8 mouse cellular contexts compared by ENCODE assay signal in genomic region chr9:108049561-108050251, GRCm38 (mm10). TPM values are rescaled to one million over a fixed set of nuclear protein-coding genes. Genes with fewer than 3 reads are reported as not detected.
DNase-seq lines count a peak whose midpoint lies in the region; ATAC-seq and TF ChIP-seq lines count a peak whose summit lies in the region.

No protein-coding gene starts in this region.

- H3K4me1 ChIP-seq in kidney, embryonic 16.5 days (ENCODE audit: insufficient read depth, low read length), result peaks cover 27% of the 10 kb centered on the region
- H3K4me1 ChIP-seq in bone marrow macrophage, adult 2 months (ENCODE audit: control insufficient read depth, insufficient read depth, low read length), result peaks cover 17% of the 10 kb centered on the region
- H3K4me1 ChIP-seq in forebrain, postnatal 0 days (ENCODE audit: insufficient read depth), result no peaks in the 10 kb centered on the region

- TF ChIP-seq CTCF in bone marrow macrophage, adult 2 months (IDR thresholded peaks at IDR 0.05; ENCODE audit: low read depth, low read length), result no peak
- TF ChIP-seq CTCF in forebrain, postnatal 0 days (IDR thresholded peaks at IDR 0.05; ENCODE audit: low read depth), result no peak

- H3K79me2 ChIP-seq in macrophage (ENCODE audit: inconsistent target), result peaks cover 20% of the 10 kb centered on the region

- no peak for TF ChIP-seq POLR2A in bone marrow macrophage, adult 2 months (IDR thresholded peaks at IDR 0.05; ENCODE audit: borderline replicate concordance, low read depth, low read length)

- H3K27me3 ChIP-seq in kidney, embryonic 16.5 days (ENCODE audit: insufficient read depth, low read length), result no peaks in the 10 kb centered on the region
- no peaks in the 10 kb centered on the region for H3K27me3 ChIP-seq in forebrain, postnatal 0 days (ENCODE audit: insufficient read depth, low read length)

- WGBS in kidney, embryonic 16.5 days, result 39% methylated on average over 15 of the region's 15 CpGs
- 46% methylated on average over 15 of the region's 15 CpGs for WGBS in forebrain, postnatal 0 days
- 21% methylated on average over 11 of the region's 15 CpGs for WGBS in macrophage (ENCODE audit: missing documents)

- peak overlapping the region; percentile 90 for H3K4me2 ChIP-seq in kidney, embryonic 16.5 days (replicated peaks; ENCODE audit: low read depth, low read length)
- peak overlapping the region; percentile 61 for H3K4me2 ChIP-seq in forebrain, postnatal 0 days (ENCODE audit: low read depth)

- H3K9ac ChIP-seq in kidney, embryonic 16.5 days (replicated peaks; ENCODE audit: low read length), result peak overlapping the region; percentile 81
- peak overlapping the region; percentile 53 for H3K9ac ChIP-seq in forebrain, postnatal 0 days

- H3K27ac ChIP-seq in kidney, embryonic 16.5 days (ENCODE audit: low read length), result peak overlapping the region; percentile 72
- no peak overlapping the region for H3K27ac ChIP-seq in bone marrow macrophage, adult 2 months (ENCODE audit: insufficient read depth, low read depth, low read length)
- peak overlapping the region; percentile 24; the same call in 1 of the 2 replicates for H3K27ac ChIP-seq in forebrain, postnatal 0 days (ENCODE audit: low read depth, low read length)
- H3K27ac ChIP-seq in macrophage, result peak overlapping the region; percentile 53

- H3K9me3 ChIP-seq in kidney, embryonic 16.5 days (ENCODE audit: low read length), result no peaks in the 10 kb centered on the region
- no peaks in the 10 kb centered on the region for H3K9me3 ChIP-seq in forebrain, postnatal 0 days (ENCODE audit: low read length)

- ATAC-seq in kidney, embryonic 16.5 days (ENCODE audit: low FRiP score, low TSS enrichment), result no peak
- no peak; the same call in 1 of the 2 replicates for ATAC-seq in forebrain, postnatal 0 days

- H3K36me3 ChIP-seq in kidney, embryonic 16.5 days (ENCODE audit: insufficient read depth, low read length), result peaks cover 46% of the 10 kb centered on the region
- peaks cover 57% of the 10 kb centered on the region for H3K36me3 ChIP-seq in forebrain, postnatal 0 days (ENCODE audit: insufficient read depth)
- H3K36me3 ChIP-seq in macrophage (ENCODE audit: inconsistent target), result peaks cover 41% of the 10 kb centered on the region

- H3K4me3 ChIP-seq in kidney, embryonic 16.5 days (ENCODE audit: low read length), result peak overlapping the region; percentile 89
- H3K4me3 ChIP-seq in bone marrow macrophage, adult 2 months (ENCODE audit: insufficient read depth, low read length), result peak overlapping the region; percentile 69
- H3K4me3 ChIP-seq in forebrain, postnatal 0 days (ENCODE audit: low read depth, low read length), result peak overlapping the region; percentile 81
- H3K4me3 ChIP-seq in macrophage (ENCODE audit: inconsistent target), result peak overlapping the region; percentile 97

- DNase-seq in kidney, adult 8-10 months, result no peak
- no peak for DNase-seq in forebrain, postnatal 0 days
- no peak for DNase-seq in ovary, adult 18-20 months (ENCODE audit: low spot score)
- DNase-seq in right cerebral cortex, postnatal 14 days, result no peak
- no peak for DNase-seq in layer of hippocampus, adult 18-20 months (ENCODE audit: low spot score in 2 of 2)

RNA-seq across cellular contexts. Expression of gene Gmppb, which starts 0.7 kb away (rescaled TPM):
- 30.9 and 32.4 TPM in 2 replicates for polyA plus RNA-seq in kidney, embryonic 16.5 days (2015; fragmentation: Nextera tagmentation; extraction: Ambion mirVana)
- polyA plus RNA-seq in bone marrow macrophage, adult 2 months (2012; ENCODE audit: insufficient read depth, insufficient read length, missing spikeins), result 6.7 and 7.1 TPM in 2 replicates
- 17.5 and 18.6 TPM in 2 replicates for total RNA-seq in forebrain, postnatal 0 days (2014; rRNA removed)
- 15.5 and 16.0 TPM in 2 replicates for polyA plus RNA-seq in forebrain, postnatal 0 days (2015; fragmentation: Nextera tagmentation; extraction: Ambion mirVana)
- total RNA-seq in macrophage (2018; cell fraction: chromatin; rRNA removed), result 10 to 100 TPM in 19 of 26 experiments, 1 to 10 TPM in 7; 3.2 to 57.3 (median 15.9) TPM
- total RNA-seq in macrophage (2018; cell fraction: cytosol; rRNA removed), result 10 to 100 TPM in 16 of 26 experiments, 1 to 10 TPM in 10; 5.9 to 42.7 (median 13.9) TPM
- total RNA-seq in macrophage (2018; cell fraction: nucleus; rRNA removed), result 10 to 100 TPM in 20 of 26 experiments, 1 to 10 TPM in 6; 4.1 to 37.0 (median 19.9) TPM
- 5.4 to 20.7 TPM (median 8.9 TPM) in 3 replicates for polyA plus RNA-seq in macrophage (2018)
- total RNA-seq in layer of hippocampus, adult 18-20 months (2021), result 10 to 100 TPM; 15.5 to 17.2 TPM

RNA-seq across cellular contexts. Expression of gene Amigo3, which starts 3.3 kb away (rescaled TPM):
- 2.9 and 3.3 TPM in 2 replicates for polyA plus RNA-seq in kidney, embryonic 16.5 days (2015; fragmentation: Nextera tagmentation; extraction: Ambion mirVana)
- polyA plus RNA-seq in bone marrow macrophage, adult 2 months (2012; ENCODE audit: insufficient read depth, insufficient read length, missing spikeins), result 0.79 and 1.0 TPM in 2 replicates
- total RNA-seq in forebrain, postnatal 0 days (2014; rRNA removed), result 2.9 and 3.4 TPM in 2 replicates
- polyA plus RNA-seq in forebrain, postnatal 0 days (2015; fragmentation: Nextera tagmentation; extraction: Ambion mirVana), result 1.4 and 1.5 TPM in 2 replicates
- 1 to 10 TPM; 1.0 to 7.7 (median 3.6) TPM for total RNA-seq in macrophage (2018; cell fraction: chromatin; rRNA removed)
- 1 to 10 TPM in 11 of 26 experiments, under 1 TPM in 15; 0.19 to 2.2 (median 0.80) TPM for total RNA-seq in macrophage (2018; cell fraction: cytosol; rRNA removed)
- total RNA-seq in macrophage (2018; cell fraction: nucleus; rRNA removed), result 1 to 10 TPM in 22 of 26 experiments, under 1 TPM in 4; 0.44 to 5.4 (median 2.8) TPM
- 0.29 to 1.1 TPM (median 0.97 TPM) in 3 replicates for polyA plus RNA-seq in macrophage (2018)
- total RNA-seq in layer of hippocampus, adult 18-20 months (2021), result 1 to 10 TPM; 2.3 to 2.5 TPM

RNA-seq across cellular contexts. Expression of gene Mst1, which starts 30.5 kb away (rescaled TPM):
- 0.10 and 0.21 TPM in 2 replicates for polyA plus RNA-seq in kidney, embryonic 16.5 days (2015; fragmentation: Nextera tagmentation; extraction: Ambion mirVana)
- polyA plus RNA-seq in bone marrow macrophage, adult 2 months (2012; ENCODE audit: insufficient read depth, insufficient read length, missing spikeins), result not detected in 2 replicates
- 0.10 TPM in 1 of 2 replicates, not detected in the other for total RNA-seq in forebrain, postnatal 0 days (2014; rRNA removed)
- not detected in 2 replicates for polyA plus RNA-seq in forebrain, postnatal 0 days (2015; fragmentation: Nextera tagmentation; extraction: Ambion mirVana)
- total RNA-seq in macrophage (2018; cell fraction: chromatin; rRNA removed), result 1 to 10 TPM in 8 of 26 experiments, under 1 TPM in 7, not detected in 11; 0.33 to 2.5 (median 1.2) TPM
- under 1 TPM in 25 of 26 experiments, not detected in 1; 0.06 to 0.41 (median 0.26) TPM for total RNA-seq in macrophage (2018; cell fraction: cytosol; rRNA removed)
- 1 to 10 TPM in 2 of 26 experiments, under 1 TPM in 13, not detected in 11; 0.26 to 3.2 (median 0.58) TPM for total RNA-seq in macrophage (2018; cell fraction: nucleus; rRNA removed)
- polyA plus RNA-seq in macrophage (2018), result 0.09 to 0.19 TPM in 2 of 3 replicates, not detected in the other
- total RNA-seq in layer of hippocampus, adult 18-20 months (2021), result not detected

RNA-seq across cellular contexts. Expression of gene Rnf123, which starts 33.4 kb away (rescaled TPM):
- polyA plus RNA-seq in kidney, embryonic 16.5 days (2015; fragmentation: Nextera tagmentation; extraction: Ambion mirVana), result 37.2 and 44.3 TPM in 2 replicates
- 23.5 and 24.9 TPM in 2 replicates for polyA plus RNA-seq in bone marrow macrophage, adult 2 months (2012; ENCODE audit: insufficient read depth, insufficient read length, missing spikeins)
- total RNA-seq in forebrain, postnatal 0 days (2014; rRNA removed), result 32.0 and 35.8 TPM in 2 replicates
- 25.4 and 37.0 TPM in 2 replicates for polyA plus RNA-seq in forebrain, postnatal 0 days (2015; fragmentation: Nextera tagmentation; extraction: Ambion mirVana)
- 100 to 1,000 TPM in 18 of 26 experiments, 10 to 100 TPM in 8; 65.0 to 188 (median 134) TPM for total RNA-seq in macrophage (2018; cell fraction: chromatin; rRNA removed)
- total RNA-seq in macrophage (2018; cell fraction: cytosol; rRNA removed), result 10 to 100 TPM; 10.6 to 23.2 (median 15.3) TPM
- total RNA-seq in macrophage (2018; cell fraction: nucleus; rRNA removed), result 100 to 1,000 TPM in 1 of 26 experiments, 10 to 100 TPM in 25; 29.7 to 102 (median 56.1) TPM
- 16.0 to 22.0 TPM (median 16.5 TPM) in 3 replicates for polyA plus RNA-seq in macrophage (2018)
- total RNA-seq in layer of hippocampus, adult 18-20 months (2021), result 100 to 1,000 TPM in 1 of 2 experiments, 10 to 100 TPM in 1; 87.8 to 104 TPM

RNA-seq across cellular contexts. Expression of gene Apeh, which starts 44.7 kb away (rescaled TPM):
- 87.8 and 93.0 TPM in 2 replicates for polyA plus RNA-seq in kidney, embryonic 16.5 days (2015; fragmentation: Nextera tagmentation; extraction: Ambion mirVana)
- 52.2 and 52.7 TPM in 2 replicates for polyA plus RNA-seq in bone marrow macrophage, adult 2 months (2012; ENCODE audit: insufficient read depth, insufficient read length, missing spikeins)
- 24.5 and 27.9 TPM in 2 replicates for total RNA-seq in forebrain, postnatal 0 days (2014; rRNA removed)
- polyA plus RNA-seq in forebrain, postnatal 0 days (2015; fragmentation: Nextera tagmentation; extraction: Ambion mirVana), result 28.2 and 30.0 TPM in 2 replicates
- 100 to 1,000 TPM in 15 of 26 experiments, 10 to 100 TPM in 11; 38.8 to 163 (median 114) TPM for total RNA-seq in macrophage (2018; cell fraction: chromatin; rRNA removed)
- 10 to 100 TPM; 26.4 to 51.2 (median 37.4) TPM for total RNA-seq in macrophage (2018; cell fraction: cytosol; rRNA removed)
- total RNA-seq in macrophage (2018; cell fraction: nucleus; rRNA removed), result 100 to 1,000 TPM in 1 of 26 experiments, 10 to 100 TPM in 25; 35.1 to 106 (median 59.2) TPM
- polyA plus RNA-seq in macrophage (2018), result 30.5 to 37.0 TPM (median 32.8 TPM) in 3 replicates
- total RNA-seq in layer of hippocampus, adult 18-20 months (2021), result 10 to 100 TPM; 27.0 to 35.7 TPM
